Mouse (Mus musculus): ENCODE data around the gene H2-DMb2. TPM values are rescaled to one million over a fixed set of nuclear protein-coding genes. Genes with fewer than 3 reads are reported as not detected.

Gene H2-DMb2
- polyA plus RNA-seq, 1 experiment from 2014 or later, result 0.65 TPM

DNA sequence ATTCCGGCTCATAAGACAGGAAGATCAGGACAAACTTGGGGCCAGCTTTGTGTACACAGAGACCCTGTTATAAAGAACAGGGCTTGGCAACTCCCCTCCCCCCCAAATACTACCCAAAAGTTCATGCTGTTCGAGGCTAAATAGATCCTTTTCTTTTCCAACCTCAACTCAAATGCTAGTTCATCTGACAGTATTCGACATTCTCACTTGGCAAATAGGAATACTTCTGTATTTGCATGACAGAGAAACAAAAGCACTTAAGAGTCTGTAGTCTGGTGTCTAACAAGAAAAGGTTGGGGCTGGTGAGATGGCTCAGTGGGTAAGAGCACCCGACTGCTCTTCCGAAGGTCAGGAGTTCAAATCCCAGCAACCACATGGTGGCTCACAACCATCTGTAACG is 34.6 kb upstream of the H2-DMb2 start:
- WGBS, result 76% methylated on average over 5 of the region's 6 CpGs
- no peak for ATAC-seq (replicated peaks)
- Histone ChIP-seq H3K36me3 (replicated peaks) (peaks cover 25% of the 10 kb centered on the region), H3K9me3 (no peaks in the 10 kb centered on the region), H3K9ac (no peak overlapping the region), H3K4me3 (no peak overlapping the region), H3K4me2 (no peak overlapping the region), H3K27ac (no peak overlapping the region), H3K27me3 (replicated peaks) (no peaks in the 10 kb centered on the region), H3K4me1 (no peaks in the 10 kb centered on the region)

DNA sequence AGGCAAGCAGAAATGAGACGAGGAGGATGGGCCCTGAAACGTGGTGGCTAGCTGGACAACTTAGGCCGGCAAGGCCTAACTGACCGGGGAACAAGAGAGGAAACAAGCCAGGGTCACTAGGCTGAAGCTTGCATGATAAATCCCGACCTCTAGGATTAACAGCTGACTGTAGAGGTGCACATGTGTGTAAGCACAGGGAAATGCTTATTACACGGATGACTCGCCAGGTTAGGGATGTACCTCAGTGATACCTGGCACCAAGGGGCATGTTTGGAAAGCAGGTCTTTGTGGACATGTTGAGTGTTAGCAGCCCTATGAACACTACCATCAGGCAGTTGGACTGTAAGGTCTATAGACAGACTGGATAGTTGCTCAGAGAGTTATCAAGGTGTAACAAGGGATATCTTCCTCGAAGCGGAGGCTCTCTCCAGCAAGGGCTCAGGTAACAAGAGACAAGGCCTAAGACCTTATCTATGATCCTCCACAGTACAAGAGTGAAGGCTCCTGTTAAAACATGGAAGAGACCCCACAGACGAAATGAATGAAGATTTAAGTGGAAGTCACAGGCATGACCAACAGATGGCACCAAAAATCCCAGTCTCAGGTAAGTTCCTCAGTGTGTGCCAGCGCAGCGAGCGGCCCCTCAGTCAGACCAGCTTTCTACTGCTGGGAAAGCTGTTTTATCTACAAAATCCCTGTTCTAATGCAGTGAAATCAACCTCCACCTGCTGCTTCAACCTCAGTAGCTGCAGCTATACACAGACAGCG is 33.9 kb upstream of the H2-DMb2 start:
- Histone ChIP-seq H3K27me3 (replicated peaks) (no peaks in the 10 kb centered on the region), H3K9ac (no peak overlapping the region), H3K9me3 (no peaks in the 10 kb centered on the region), H3K4me2 (no peak overlapping the region), H3K4me1 (no peaks in the 10 kb centered on the region), H3K27ac (no peak overlapping the region), H3K36me3 (replicated peaks) (peaks cover 33% of the 10 kb centered on the region), H3K4me3 (no peak overlapping the region)
- ATAC-seq (replicated peaks), result no peak; the same call in 1 of the 2 replicates
- 79% methylated on average over 14 of the region's 14 CpGs for WGBS

DNA sequence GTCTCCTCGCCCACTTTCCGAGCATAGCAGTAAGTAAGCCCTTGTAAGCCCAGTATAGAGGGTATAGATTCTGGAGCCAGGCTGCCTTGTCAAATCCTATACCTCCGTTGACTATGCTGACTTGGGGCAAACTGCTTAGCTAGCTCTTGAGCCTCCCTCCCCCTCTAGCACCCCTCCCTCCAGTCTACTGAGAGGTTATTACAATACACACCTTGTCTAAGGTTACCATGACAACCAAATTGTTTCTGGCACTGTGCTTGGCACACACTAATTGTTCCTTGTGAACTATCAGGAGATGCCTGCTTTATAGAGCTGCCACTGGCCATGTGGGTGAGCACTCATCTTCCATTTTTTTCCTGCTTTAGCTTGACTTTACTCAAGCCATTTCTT is 33.3 kb upstream of the H2-DMb2 start:
- Histone ChIP-seq H3K4me3 (no peak overlapping the region), H3K9me3 (no peaks in the 10 kb centered on the region), H3K36me3 (replicated peaks) (peaks cover 39% of the 10 kb centered on the region), H3K27ac (no peak overlapping the region), H3K9ac (no peak overlapping the region), H3K27me3 (replicated peaks) (no peaks in the 10 kb centered on the region), H3K4me1 (peaks cover 1% of the 10 kb centered on the region; the same call in 1 of the 2 replicates), H3K4me2 (no peak overlapping the region)
- peak; percentile 53; the same call in 1 of the 2 replicates for ATAC-seq (replicated peaks)
- 65% methylated on average over 3 of the region's 3 CpGs for WGBS

DNA sequence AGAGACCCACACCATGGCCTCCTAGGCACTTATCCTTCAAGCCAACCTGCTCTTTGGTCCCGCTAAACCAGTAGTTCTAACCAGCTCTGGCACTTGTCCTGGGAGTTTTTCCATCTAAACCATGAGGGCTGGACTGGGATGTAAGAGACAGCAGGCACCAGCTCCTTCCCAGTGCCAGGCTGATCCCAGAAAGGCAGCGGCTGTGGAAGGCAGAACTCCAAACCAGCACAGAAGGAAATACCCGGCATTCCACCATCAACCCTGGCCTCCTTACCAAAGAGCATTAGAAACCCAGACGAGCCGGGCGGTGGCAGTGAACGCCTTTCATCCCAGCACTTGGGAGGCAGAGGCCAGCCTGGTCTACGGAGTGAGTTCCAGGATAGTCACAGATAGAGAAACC is 32.8 kb upstream of the H2-DMb2 start:
- no peaks in the 10 kb centered on the region for H3K27me3 ChIP-seq (replicated peaks)
- peaks cover 5% of the 10 kb centered on the region; the same call in 1 of the 2 replicates for H3K4me1 ChIP-seq
- no peak overlapping the region; the same call in 1 of the 2 replicates for H3K27ac ChIP-seq
- H3K9me3 ChIP-seq, result no peaks in the 10 kb centered on the region
- ATAC-seq (replicated peaks), result no peak
- H3K9ac ChIP-seq, result no peak overlapping the region
- 63% methylated on average over 8 of the region's 8 CpGs for WGBS
- no peak overlapping the region for H3K4me2 ChIP-seq
- no peak overlapping the region for H3K4me3 ChIP-seq
- peaks cover 44% of the 10 kb centered on the region for H3K36me3 ChIP-seq (replicated peaks)

DNA sequence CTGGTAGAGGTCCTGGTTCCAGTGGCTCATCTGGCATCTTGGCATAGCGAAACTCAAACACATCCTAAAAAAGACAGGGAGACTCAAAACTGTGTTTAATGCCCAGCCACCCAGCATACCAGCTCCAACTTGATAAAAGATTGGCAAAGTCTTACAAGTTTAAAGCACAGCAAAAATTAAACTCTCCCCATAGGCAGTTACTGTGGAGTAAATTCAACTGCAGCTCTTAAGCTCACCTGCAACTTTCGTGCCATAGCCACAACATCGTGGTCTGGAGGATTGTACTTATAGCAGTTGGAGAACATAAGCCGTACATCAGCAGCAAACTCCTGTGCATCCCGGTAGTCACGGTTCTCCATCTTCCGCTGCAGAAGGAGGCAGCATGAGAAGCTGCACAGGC is 29.0 kb upstream of the H2-DMb2 start:
- H3K4me2 ChIP-seq, result no peak overlapping the region
- no peaks in the 10 kb centered on the region for H3K9me3 ChIP-seq
- H3K36me3 ChIP-seq (replicated peaks), result peaks cover 50% of the 10 kb centered on the region
- H3K27me3 ChIP-seq (replicated peaks), result no peaks in the 10 kb centered on the region
- ATAC-seq (replicated peaks), result no peak
- H3K4me3 ChIP-seq, result no peak overlapping the region
- no peak overlapping the region for H3K27ac ChIP-seq
- no peak overlapping the region for H3K9ac ChIP-seq
- peaks cover 29% of the 10 kb centered on the region for H3K4me1 ChIP-seq
- 93% methylated on average over 7 of the region's 7 CpGs for WGBS

DNA sequence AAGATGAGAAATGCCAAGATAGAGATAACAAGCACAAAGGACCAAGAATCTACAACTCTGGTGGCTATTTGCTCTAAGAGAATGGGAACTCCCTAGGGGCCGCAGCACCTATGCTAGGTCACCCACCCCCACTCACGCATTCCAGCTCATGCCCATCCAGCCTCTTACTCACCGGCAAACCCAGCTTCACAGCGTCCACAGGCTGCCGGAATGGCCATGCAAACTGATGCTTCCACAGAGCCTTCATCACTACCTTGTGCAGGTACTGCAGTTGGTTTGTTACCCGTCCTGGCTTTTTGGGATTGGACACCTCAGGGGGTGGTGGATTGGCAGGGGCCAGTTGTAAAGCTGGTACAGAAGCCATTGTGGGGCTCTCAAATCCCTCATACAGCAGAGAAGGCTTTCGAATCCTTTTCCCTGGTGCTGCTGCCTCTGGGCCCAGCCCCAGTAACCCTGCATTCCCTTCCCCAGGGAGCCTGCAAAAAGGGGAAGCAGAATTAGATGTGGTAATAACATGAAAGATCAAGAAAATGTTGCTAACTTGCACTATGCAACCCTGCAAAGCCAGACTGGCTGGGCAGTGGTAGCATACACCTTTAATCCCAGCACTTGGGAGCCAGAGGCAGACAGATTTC is 26.3 kb upstream of the H2-DMb2 start:
- Histone ChIP-seq H3K4me3 (peak overlapping the region; percentile 90), H3K27me3 (replicated peaks) (no peaks in the 10 kb centered on the region), H3K9me3 (no peaks in the 10 kb centered on the region), H3K4me2 (peak overlapping the region; percentile 88), H3K27ac (no peak overlapping the region), H3K4me1 (peaks cover 29% of the 10 kb centered on the region), H3K9ac (peak overlapping the region; percentile 73), H3K36me3 (replicated peaks) (peaks cover 41% of the 10 kb centered on the region)
- 29% methylated on average over 7 of the region's 7 CpGs for WGBS
- no peak for ATAC-seq (replicated peaks)

DNA sequence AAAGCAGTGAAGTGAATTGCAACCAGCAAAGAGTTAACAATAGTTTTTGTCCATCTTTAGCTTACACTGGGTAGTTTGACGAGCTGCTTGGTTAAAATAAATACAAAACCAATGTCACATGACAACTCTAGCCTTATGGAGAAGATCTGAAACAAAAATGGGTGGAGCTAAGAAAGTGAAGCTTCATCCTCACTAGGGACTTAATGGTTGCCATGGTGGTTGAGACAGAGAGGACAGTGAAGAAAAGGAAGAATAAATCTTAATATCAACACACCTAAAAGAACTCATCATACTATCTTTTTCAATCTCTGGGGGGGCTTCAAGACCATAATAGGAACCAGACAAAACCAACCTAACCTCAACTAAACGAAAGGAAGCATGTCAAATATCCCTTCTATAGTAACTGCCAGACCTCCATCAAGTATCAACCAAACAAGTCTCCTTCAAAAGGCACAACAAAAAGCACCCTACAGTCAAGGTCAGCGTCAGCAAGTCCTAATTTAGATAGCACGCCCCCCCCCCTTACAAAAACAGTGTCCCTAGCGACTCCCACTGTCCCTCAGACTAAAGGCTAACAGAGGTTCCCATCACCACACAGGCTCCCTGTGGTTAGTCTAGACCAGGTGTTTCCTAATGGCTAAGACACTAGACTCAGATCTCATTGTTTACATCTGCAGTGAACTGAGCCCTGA is 25.5 kb upstream of the H2-DMb2 start:
- Histone ChIP-seq H3K4me1 (peaks cover 29% of the 10 kb centered on the region), H3K4me3 (peak overlapping the region; percentile 90), H3K27ac (peak overlapping the region; percentile 100), H3K9ac (peak overlapping the region; percentile 73), H3K27me3 (replicated peaks) (no peaks in the 10 kb centered on the region), H3K36me3 (replicated peaks) (peaks cover 34% of the 10 kb centered on the region), H3K4me2 (peak overlapping the region; percentile 88), H3K9me3 (no peaks in the 10 kb centered on the region)
- 0% methylated on average over 5 of the region's 5 CpGs for WGBS
- no peak for ATAC-seq (replicated peaks)

DNA sequence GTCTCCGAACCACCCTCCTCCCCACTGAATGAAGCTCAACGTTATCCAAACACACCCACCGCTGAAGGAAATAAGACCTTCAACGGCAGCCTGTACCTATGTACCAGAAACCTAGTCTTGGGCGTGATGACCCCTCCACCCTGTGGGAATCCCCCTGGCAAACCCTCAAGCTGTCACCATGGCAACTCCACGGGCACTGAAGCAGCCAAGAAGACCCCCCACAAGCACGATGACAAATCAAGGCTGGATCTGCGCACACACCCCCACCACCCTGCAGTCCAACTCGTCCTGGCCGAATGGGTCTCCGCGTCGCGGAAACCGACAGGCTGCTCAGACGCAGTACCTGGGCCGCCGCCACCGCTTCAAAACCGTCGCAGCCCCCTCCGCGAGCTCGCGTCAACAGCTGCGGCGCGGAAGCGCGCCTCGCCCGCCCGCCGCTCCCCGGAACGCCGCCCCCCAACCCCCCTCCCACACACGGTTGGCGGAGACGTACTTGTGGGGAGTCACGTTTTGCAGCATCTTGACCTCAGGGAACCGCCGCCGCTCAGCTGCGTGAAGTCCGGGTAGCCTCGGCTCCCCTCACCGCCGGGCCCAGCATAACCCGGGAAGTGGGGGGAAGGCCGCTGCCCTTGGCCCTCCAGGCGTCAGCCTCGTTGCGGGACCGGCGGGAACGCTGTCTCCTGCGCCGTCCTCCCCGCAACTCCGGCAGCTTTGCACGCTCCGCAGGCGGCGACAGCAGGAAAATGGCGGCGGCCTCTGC is 24.8 kb upstream of the H2-DMb2 start:
- peak overlapping the region; percentile 100 for H3K27ac ChIP-seq
- H3K36me3 ChIP-seq (replicated peaks), result peaks cover 27% of the 10 kb centered on the region
- H3K4me1 ChIP-seq, result peaks cover 32% of the 10 kb centered on the region
- under 1% methylated on average over 67 of the region's 67 CpGs for WGBS
- H3K27me3 ChIP-seq (replicated peaks), result no peaks in the 10 kb centered on the region
- peak overlapping the region; percentile 90 for H3K4me3 ChIP-seq
- ATAC-seq (replicated peaks), result no peak
- H3K9ac ChIP-seq, result peak overlapping the region; percentile 73
- no peaks in the 10 kb centered on the region for H3K9me3 ChIP-seq
- peak overlapping the region; percentile 88 for H3K4me2 ChIP-seq

DNA sequence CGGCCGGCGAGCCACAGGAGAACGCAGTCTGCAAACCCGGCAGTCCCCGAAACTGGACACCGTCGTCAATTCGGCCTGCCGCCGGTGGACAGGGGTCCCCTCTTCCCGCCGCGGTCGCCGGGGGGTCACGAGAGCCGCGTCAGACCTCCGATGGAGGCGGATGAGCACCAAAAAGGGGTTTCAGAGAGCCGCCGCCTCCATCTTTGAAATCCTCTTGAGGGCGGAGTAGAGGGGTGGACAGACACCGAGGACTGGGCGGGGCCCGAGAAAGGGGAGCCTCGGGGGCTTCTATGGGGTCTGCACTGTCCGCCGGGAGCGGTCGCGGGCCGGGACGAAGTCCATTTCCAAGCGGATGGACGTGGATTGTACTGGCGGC is 24.2 kb upstream of the H2-DMb2 start:
- under 1% methylated on average over 38 of the region's 38 CpGs for WGBS
- Histone ChIP-seq H3K4me2 (peak overlapping the region; percentile 88), H3K27ac (peak overlapping the region; percentile 100), H3K36me3 (replicated peaks) (peaks cover 21% of the 10 kb centered on the region), H3K9me3 (no peaks in the 10 kb centered on the region), H3K9ac (peak overlapping the region; percentile 73), H3K4me3 (peak overlapping the region; percentile 90), H3K4me1 (peaks cover 37% of the 10 kb centered on the region), H3K27me3 (replicated peaks) (no peaks in the 10 kb centered on the region)
- no peak for ATAC-seq (replicated peaks)

DNA sequence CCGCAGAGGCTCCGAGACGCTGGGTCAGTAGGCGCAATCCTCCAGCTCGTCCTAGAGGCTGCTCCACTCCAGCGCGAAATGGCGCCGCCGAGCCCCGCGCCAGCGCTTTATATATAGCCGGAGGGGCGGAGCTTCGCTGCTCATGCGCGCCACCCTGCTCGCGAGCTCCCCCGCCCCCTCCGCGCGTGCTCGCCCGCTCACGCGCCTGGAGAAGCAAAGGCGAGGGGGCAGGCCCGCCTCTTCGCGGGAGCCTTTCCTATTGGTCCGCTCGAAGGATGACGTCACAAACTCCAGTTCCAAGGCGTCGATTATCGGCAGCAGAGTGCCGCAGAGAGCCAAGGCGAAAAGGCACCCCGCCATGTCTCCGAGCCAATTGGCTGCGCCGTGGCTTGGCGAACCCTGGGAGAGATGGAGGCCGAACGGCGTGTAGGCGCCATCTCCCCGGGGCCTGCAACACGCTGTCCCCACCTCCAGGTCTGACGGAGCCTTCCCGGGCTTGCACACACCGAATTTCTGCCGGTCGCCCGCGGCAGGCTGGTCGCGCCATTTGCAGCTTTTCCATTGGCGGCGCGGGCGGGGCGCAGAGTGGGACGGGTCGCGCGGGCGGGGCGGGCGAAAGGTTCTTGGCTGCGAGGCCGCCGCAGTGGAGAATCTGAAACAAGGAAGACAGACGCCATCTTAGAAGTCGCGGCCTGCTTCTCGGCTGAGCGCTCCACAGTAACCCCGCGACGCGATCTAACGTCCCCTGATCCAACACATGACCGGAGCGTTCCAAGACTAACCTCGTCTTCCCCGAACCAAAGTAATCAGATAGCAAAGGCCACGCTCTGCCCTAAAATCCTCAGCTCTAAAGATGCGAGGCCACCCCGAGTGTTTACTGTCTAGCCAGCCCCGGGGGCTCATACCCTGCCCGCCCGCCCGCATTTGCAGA is 23.6 kb upstream of the H2-DMb2 start, which contains the start of gene H2-DMa:
Gene H2-DMa, plus strand, starts transcription at position 293 of the 931 bp plus-strand sequence.
- Histone ChIP-seq H3K36me3 (replicated peaks) (peaks cover 15% of the 10 kb centered on the region), H3K27me3 (replicated peaks) (no peaks in the 10 kb centered on the region), H3K4me2 (peak within 1 kb of the TSS; percentile 88), H3K9ac (peak within 1 kb of the TSS; percentile 98), H3K4me3 (peak within 1 kb of the TSS; percentile 90), H3K27ac (peak within 1 kb of the TSS; percentile 100), H3K9me3 (no peaks in the 10 kb centered on the region), H3K4me1 (peaks cover 42% of the 10 kb centered on the region)
- peak; percentile 82 for ATAC-seq (replicated peaks)
- WGBS, result under 1% methylated on average over 96 of the region's 96 CpGs

DNA sequence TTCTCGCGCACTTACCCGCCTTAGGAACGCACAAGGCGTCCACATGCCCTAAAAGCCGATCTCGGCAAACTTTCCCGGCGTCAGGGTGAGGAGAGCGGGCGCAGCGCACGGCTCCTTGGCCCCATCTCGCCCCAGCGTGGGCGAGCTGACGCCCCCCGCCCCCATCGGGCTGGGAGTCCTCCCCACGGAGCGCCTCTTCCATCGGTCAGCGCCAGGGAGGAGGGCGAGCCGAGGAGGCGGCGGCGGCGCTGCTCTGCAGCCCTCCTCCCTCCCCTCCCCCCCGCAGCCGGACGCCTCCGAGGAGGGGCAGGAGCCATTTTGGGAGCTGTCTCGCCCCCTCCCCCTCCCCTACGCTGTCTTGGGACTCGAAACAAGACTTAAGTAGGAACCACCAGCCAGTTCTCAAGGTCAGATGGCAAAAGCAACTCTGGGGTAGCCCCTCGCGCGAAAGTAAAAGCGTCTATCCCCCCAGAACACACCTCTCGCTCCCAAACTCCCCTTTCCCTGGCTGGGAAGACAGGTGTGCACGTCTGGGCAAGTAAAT is 22.9 kb upstream of the H2-DMb2 start:
- Histone ChIP-seq H3K4me1 (peaks cover 44% of the 10 kb centered on the region), H3K9me3 (no peaks in the 10 kb centered on the region), H3K27me3 (replicated peaks) (no peaks in the 10 kb centered on the region), H3K36me3 (replicated peaks) (peaks cover 7% of the 10 kb centered on the region), H3K4me3 (peak overlapping the region; percentile 90), H3K27ac (peak overlapping the region; percentile 100), H3K9ac (peak overlapping the region; percentile 98), H3K4me2 (peak overlapping the region; percentile 88)
- under 1% methylated on average over 40 of the region's 42 CpGs for WGBS
- peak; percentile 0; the same call in 1 of the 2 replicates for ATAC-seq (replicated peaks)
